Mouse (Mus musculus) heart, postnatal 0 days (tissue): Measurements from ENCODE around the gene Trak1.

ENCODE experiments used
- CTCF ChIP-seq: IDR thresholded peaks from 2 replicates; pipeline ENCODE4 v1.5.1; 2016; ENCODE audit warnings: antibody characterized with exemption, control low read depth, low read depth
- EP300 ChIP-seq: IDR thresholded peaks from 2 replicates; pipeline ENCODE4 v1.6.1; 2016; ENCODE audit warnings: antibody characterized with exemption, low read depth

DNA sequence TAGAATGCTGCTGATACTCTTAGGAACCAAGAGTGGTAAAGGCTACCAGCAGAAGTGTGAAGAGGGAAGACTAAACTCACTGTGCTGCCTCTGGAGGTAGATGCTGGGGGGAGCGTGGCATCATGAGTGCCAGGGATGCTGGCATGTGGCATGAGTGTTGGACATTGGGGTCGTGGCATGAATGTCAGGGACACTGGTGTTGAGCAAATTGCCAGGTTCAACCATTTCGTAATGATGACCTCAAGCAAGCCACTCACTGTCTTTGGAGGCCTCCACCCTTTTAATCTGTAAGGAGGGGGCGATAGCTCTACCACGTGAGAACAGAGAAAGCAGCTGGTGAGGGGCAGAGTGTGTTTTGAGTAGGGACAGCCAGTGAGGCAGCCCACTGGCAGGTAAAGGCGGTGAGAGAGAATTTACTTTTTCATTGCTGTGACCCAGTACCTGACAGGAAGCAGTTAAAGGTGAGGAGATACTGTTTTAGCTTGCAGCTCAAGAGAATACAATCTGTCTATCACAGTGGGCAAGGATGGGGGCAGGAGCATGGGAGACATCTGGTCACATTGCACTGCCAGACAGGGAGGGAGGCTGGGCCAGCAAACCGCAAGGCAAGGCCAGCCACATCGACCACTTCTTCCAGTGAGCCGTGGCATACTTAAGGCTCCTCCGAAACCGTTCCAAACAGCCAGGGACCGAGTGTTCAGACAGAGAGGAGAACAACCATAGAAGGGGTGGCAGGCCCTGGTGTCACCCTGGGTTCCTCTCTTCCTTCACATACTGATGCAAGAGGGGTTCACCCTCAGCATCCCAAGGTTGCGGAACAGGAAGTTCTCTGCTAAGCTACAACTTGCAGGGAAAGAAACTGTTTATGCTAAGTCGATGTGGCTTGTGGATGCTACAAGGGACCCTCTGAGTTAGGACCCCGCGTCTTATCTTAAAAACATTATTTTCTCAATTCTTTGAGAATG, 178.5 kb downstream of the Trak1 start:
- TF ChIP-seq EP300: no peak
- no peak for TF ChIP-seq CTCF
